Mouse (Mus musculus) ovary, postnatal 14 days (tissue): ENCODE results near the gene Lipe.
"Not testable (repeated sequence)": the region's sequence is repeated elsewhere in the genome, so short reads cannot be mapped to it uniquely, and the experiment has no call there.

Experiments used
- DNase-seq: peaks from one replicate; pipeline ENCODE4 v3.0.0; 2022; ENCODE audit warnings: low spot score

Lipe gene

DNA sequence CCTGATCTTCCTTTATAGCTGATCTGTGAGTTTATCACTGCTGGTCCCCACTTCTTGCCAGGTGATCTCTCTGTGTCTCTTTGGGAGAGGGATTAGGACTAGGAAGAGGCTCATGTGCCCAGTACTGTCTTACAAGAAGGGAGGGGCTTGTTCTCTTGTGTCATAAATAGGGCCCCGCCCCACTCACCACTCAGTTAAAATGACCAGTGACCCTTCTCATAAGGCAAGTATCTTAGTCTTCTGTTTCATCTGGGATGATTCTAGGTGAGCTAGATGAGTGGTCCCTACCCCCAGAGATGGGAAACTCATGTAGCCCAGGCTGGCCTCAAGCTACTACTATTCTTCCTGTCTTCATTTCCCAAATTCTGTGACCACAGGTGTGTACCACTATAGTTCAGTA lies at the start of gene Lipe:
Lipe (minus strand) TSS at position 101 of the 400 bp plus-strand sequence.
- no peak for DNase-seq

DNA sequence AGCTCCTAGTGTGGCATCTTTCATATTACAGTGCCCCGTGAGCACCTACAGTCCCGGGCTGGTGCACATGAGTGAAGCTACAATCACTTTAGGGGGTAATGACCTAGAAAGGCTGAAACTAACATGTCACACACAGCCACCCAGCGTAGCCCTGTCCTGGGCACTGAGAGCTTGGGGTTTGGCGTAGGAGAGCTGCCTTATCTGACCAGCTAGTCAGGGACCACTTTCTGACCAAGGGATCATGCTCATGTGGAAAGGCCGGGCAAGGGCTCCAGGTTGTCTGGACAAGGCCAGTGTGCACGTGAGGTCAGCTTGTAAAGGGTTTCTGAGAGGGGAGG lies 42.3 kb upstream of the Lipe start:
- no peak for DNase-seq

GRCm38 (mm10) chr7:25439978-25440815 lies 41.7 kb upstream of the Lipe start:
- DNase-seq, result no peak

DNA sequence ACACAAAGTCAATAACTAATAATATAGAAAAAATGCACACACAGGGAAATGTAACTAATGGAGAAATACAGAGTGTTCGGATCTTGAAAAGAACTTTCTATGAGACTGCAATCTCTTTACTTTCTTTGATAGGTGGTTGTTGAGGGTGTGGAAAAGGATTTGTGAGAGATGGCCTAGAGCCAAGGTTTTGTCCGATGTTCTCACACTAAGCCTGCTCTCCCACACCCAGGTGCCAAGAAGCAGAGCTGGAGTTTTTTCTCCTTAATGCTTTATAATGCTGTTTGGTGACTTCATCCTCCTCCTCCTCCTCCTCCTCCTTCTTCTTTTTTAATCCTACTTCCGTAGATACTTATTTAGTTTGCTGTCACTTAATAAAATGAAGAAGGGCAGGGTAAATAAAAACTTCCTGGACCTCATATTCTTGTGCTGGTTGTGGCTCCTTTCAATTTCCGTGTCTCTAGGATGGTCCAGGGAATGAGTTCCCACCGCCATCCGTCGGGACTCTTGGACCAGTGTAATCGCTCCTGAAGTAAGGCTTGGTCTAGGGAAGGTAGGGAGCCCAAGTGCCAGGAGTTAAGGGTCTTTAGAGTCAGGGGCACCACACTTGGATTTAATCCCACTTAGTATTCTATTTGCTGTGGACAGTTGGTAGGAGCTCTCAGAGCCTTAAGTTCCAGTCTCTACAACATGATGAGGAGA lies 40.8 kb upstream of the Lipe start:
- DNase-seq, result no peak

DNA sequence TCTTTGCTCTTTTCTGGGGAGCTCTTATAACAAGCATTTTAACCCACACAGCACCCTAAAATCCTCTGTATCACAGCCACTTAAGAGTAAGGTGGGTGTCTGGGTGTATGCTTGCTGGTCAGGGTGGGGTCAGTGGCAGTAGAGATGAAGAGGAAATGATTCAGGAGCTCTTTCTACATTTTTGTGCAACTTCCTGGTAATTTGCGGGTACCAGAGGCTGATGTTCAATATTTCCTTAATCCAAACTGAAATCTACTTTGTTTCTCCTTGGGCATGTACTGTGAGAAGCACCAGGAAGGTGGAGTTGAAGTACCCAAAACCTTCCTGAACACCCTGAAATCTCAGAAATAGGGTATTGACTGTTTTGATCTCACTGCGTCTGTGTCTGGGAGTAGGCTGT lies 38.2 kb upstream of the Lipe start:
- DNase-seq, result no peak

- DNase-seq, result no peak
Observed at GRCm38 (mm10) chr7:25436226-25436625, 37.7 kb upstream of the Lipe start.

DNA sequence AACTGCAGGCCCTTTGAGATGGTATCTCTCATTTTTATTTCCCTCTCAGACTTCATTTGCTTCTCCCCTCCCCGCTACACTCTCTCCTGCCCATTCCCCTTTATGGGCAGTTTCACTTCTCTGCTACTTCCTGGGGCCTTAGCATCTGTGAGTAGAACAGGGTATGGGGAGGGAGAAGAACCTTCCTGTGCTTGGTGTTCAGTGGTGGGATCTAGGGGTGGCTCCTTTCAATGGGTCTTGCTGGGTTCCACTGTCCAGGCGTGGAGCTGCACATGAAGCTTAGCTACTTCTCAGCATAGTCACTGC lies 37.0 kb upstream of the Lipe start:
- no peak for DNase-seq

DNA sequence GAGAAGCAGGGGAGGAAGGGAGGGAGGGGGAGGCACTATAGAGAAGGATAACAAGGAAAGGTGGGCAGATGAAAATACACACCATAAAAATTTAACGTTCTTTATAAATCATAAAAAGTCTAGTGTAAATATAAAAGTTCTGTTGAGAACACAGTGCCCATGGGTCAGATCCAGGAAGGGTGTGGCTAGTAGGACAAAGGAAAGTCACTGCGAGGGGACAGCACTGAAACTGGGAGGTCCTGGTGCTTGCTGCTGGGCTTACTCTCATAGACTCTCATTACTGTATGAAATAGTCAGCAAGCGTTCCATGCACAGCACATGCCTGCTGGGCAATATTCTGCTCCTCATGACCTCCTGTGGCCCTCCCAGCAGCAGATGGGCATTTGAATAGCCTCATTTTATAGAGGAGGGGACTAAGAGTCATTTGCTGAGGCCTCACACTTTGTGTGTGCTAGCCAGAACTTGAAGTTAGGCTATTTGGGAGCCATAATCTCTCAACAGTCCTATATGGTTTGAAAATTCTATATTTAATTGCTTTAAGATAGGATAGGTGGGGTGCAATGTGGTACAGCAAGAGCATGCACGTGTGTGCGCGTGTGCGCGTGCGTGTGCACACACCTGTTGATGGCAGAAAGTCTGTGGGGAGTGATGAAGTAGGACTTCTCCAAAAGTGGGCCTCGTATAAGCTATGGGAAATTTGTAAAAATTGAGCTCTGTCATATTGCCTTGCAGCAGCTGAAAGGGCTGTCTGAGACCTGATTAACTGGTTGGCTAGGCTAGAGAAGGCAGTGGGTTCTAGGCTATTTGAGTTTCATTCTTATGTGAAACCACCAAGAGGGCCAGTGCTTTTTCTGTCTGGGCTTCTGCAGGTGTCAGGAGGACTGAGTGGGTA lies 36.4 kb upstream of the Lipe start:
- no peak for DNase-seq

- DNase-seq, result no peak
Observed at GRCm38 (mm10) chr7:25433781-25434560, 35.5 kb upstream of the Lipe start.

- no peak for DNase-seq
Observed at GRCm38 (mm10) chr7:25433007-25433541, 34.6 kb upstream of the Lipe start.

GRCm38 (mm10) chr7:25432381-25432780 lies 33.9 kb upstream of the Lipe start:
- DNase-seq, result no peak

GRCm38 (mm10) chr7:25429886-25430784 lies 31.6 kb upstream of the Lipe start:
- DNase-seq, result no peak

- DNase-seq, result no peak
Observed at GRCm38 (mm10) chr7:25428321-25428720, 29.8 kb upstream of the Lipe start.

- no peak for DNase-seq
Observed at GRCm38 (mm10) chr7:25427144-25427543, 28.6 kb upstream of the Lipe start.

- not testable (repeated sequence) for DNase-seq
Observed at GRCm38 (mm10) chr7:25426380-25426779, 27.9 kb upstream of the Lipe start.

GRCm38 (mm10) chr7:25424429-25424828 lies 25.9 kb upstream of the Lipe start:
- DNase-seq, result peak; percentile 86

DNA sequence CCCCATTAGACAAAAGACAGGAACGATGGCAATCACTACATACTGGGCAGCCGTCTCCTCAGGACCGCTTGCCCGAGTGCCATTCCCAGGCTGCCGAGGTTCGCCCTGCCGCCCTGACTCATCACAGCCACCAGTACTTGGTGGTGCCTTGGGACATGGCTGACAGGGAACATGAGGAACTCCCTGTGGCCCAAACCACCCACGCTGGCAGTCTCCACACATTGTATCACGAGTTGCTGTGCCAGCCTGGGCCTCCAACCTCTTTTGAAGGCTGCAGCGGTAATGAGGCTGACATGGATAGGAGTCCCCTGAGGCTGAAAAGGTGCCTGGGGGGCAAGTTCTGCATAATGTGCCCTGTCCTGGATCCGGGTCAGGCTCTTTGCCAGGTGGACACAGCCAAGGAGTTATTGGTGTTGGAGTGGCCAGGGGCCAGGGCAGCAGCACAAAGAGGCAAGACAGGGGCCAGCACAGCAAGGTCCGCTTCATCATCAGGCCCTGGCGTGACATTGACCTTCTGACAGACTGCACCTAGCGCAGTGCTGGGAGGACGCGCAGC lies 23.9 kb upstream of the Lipe start:
- no peak for DNase-seq

DNA sequence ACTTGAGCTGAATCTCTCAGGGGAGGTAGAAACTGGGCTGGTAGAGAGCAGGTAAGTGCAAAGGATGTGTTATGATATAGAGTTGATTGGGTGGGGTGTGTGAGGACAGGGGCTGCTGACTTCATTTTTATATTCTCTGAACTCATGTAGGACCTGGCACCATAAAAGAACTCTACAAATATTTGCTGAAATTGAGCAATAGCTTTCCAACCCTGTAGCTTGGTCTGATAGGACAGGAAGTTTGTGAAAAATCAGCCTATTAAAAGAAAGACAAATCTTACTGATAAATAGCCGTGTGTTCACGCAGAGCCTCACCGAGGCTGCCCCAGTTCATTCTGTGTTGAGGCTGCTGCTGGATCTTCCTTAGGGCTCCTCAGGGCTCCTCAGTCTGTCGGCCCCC lies 21.4 kb upstream of the Lipe start:
- DNase-seq, result no peak

- DNase-seq, result no peak
Observed at GRCm38 (mm10) chr7:25419536-25419935, 21.0 kb upstream of the Lipe start.

- DNase-seq, result no peak
Observed at GRCm38 (mm10) chr7:25417597-25417996, 19.1 kb upstream of the Lipe start.
